Mouse (Mus musculus): Measurements from ENCODE around the gene Magea8. TPM values are rescaled to one million over a fixed set of nuclear protein-coding genes. Genes with fewer than 3 reads are reported as not detected.
"Not testable (repeated sequence)": the region's sequence is repeated elsewhere in the genome, so short reads cannot be mapped to it uniquely, and the experiment has no call there.

Magea8 gene
- total RNA-seq (2021) = not detected
- long read RNA-seq, experiment 1 = 0 reads
- long read RNA-seq, experiment 2 = 0 reads

DNA sequence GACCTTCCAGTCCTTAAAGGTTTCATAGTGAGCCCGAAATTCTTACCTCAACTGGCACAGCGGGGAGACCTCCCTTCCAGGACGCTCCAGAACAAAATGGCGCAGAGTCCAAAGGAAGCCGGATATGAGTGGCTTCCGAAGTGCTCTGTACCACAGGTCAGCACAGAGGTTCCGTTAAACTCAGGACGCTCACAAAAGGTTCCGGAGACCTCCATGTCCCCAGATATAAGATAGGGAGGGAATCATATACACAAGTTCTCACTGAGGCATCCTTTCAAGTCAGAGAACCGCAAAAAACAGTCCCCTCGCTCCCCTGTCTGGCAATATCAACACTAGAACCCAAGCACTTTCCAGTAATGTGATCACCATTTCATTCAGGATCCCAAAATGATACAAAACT lies at the start of gene Magea8:
Magea8 (minus strand) TSS at position 101 of the 400 bp plus-strand sequence.
- DNase-seq (ENCODE audit: low spot score in 2 of 2) = not testable (repeated sequence)

DNA sequence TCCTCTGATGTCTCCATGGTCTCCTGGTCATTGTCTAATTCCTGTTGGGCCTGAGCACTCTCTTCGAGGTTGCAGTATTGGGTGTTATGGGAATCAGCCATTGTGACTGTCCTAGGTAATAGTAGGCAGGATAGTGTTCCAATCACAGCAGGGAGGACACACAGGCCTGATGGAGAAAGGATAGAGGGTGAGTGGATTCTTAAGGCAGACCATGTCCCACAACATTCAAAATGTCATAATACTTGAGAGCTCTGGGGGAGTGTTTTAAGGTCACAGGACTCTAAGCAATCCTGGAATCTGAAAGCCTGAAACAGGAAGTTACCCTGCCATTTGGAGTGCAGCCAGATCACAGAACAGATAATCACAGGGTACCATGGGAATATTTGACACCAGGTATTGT lies 46.2 kb downstream of the Magea8 start, which contains the start of gene Magea3:
Magea3 (minus strand) TSS at position 101 of the 400 bp plus-strand sequence.
- DNase-seq (ENCODE audit: low spot score in 2 of 2) = not testable (repeated sequence)

- DNase-seq (ENCODE audit: low spot score in 2 of 2) = not testable (repeated sequence)
These were observed 59.8 kb downstream of the Magea8 start, which contains the start of gene Magea6 for GRCm38 (mm10) chrX:154935887-154936286. Gene Magea6 (minus strand): TSS chrX:154935987.

Other genes with a start within 250 kb of the Magea8 start
- not detected for gene Cldn34b1, start 105.6 kb downstream of the Magea8 start, total RNA-seq (2021)
- not detected for gene Magea6, start 59.9 kb downstream of the Magea8 start, total RNA-seq (2021)
- gene Magea3, start 46.3 kb downstream of the Magea8 start, total RNA-seq (2021) = not detected
- gene Magea5, start 67.3 kb upstream of the Magea8 start, total RNA-seq (2021) = not detected
- gene Magea1, start 93.9 kb upstream of the Magea8 start, total RNA-seq (2021) = not detected
- gene Magea2, start 97.8 kb upstream of the Magea8 start, total RNA-seq (2021) = not detected
- not detected for gene Cldn34b2, start 132.6 kb upstream of the Magea8 start, total RNA-seq (2021)
- gene Sat1, start 220.6 kb upstream of the Magea8 start, total RNA-seq (2021) = 100 to 1,000 TPM; 117 to 120 TPM

All from adrenal gland, postnatal 4 days (tissue).